In the genomic region with DNA sequence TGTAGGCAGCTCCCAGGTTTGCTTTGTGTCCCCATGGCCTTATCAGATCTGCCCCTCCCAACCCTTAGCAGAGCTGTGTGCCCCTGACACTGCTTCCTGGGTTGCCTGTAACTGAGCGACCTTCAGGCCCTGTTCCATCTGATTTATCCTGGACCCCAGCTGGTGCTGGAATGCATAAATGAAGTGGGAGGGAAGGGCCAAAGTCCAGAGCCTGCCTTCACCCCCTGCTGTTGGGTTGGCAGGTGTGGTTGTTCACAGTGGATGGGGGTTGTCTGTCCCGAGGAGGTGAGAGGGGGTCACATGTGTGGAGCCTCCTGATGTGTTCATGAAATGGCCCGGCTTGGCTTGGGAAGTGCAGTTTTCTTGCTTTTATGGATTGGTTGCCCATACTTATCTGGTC, we compare ENCODE assay signal across 8 mouse cellular contexts. TPM values are rescaled to one million over a fixed set of nuclear protein-coding genes. Genes with fewer than 3 reads are reported as not detected.
A peak's percentile ranks its signal among the peaks of the same experiment; 100 is the strongest.
DNase-seq lines count a peak whose midpoint lies in the region; ATAC-seq and TF ChIP-seq lines count a peak whose summit lies in the region.

No protein-coding gene starts in this region.

- ATAC-seq in hindbrain, embryonic 14.5 days (ENCODE audit: low FRiP score), result no peak
- no peak for ATAC-seq in limb, embryonic 11.5 days (ENCODE audit: insufficient number of reproducible peaks, low FRiP score, low TSS enrichment, low read depth)

- no peaks in the 10 kb centered on the region for H3K36me3 ChIP-seq in heart, embryonic 10.5 days
- H3K36me3 ChIP-seq in ES-Bruce4 (ENCODE audit: control insufficient read depth, insufficient read depth, low read length, poor library complexity, severe bottlenecking), result no peaks in the 10 kb centered on the region
- H3K36me3 ChIP-seq in hindbrain, embryonic 14.5 days (replicated peaks; ENCODE audit: control insufficient read depth, insufficient read depth), result no peaks in the 10 kb centered on the region
- no peaks in the 10 kb centered on the region for H3K36me3 ChIP-seq in limb, embryonic 11.5 days (ENCODE audit: control insufficient read depth, insufficient read depth, low read length)

- WGBS in heart, embryonic 10.5 days, result 20% methylated on average over 3 of the region's 3 CpGs
- WGBS in hindbrain, embryonic 14.5 days, result 5% methylated on average over 3 of the region's 3 CpGs
- 16% methylated on average over 3 of the region's 3 CpGs for WGBS in limb, embryonic 11.5 days

- no peaks in the 10 kb centered on the region for H3K9me3 ChIP-seq in heart, embryonic 10.5 days
- no peaks in the 10 kb centered on the region for H3K9me3 ChIP-seq in ES-Bruce4 (replicated peaks; ENCODE audit: control insufficient read depth, insufficient read depth, low read length, poor library complexity, severe bottlenecking)
- H3K9me3 ChIP-seq in hindbrain, embryonic 14.5 days (ENCODE audit: control insufficient read depth, low read length), result no peaks in the 10 kb centered on the region
- no peaks in the 10 kb centered on the region for H3K9me3 ChIP-seq in limb, embryonic 11.5 days (ENCODE audit: control insufficient read depth, low read length)

- H3K27me3 ChIP-seq in heart, embryonic 10.5 days (ENCODE audit: insufficient read depth, poor library complexity, severe bottlenecking), result no peaks in the 10 kb centered on the region
- no peaks in the 10 kb centered on the region for H3K27me3 ChIP-seq in ES-Bruce4 (ENCODE audit: control insufficient read depth, insufficient read depth, low read length, poor library complexity, severe bottlenecking)
- H3K27me3 ChIP-seq in hindbrain, embryonic 14.5 days (ENCODE audit: control insufficient read depth, insufficient read depth, low read length), result no peaks in the 10 kb centered on the region
- H3K27me3 ChIP-seq in limb, embryonic 11.5 days (ENCODE audit: control insufficient read depth, insufficient read depth, low read length), result no peaks in the 10 kb centered on the region

- H3K4me3 ChIP-seq in heart, embryonic 10.5 days, result peak overlapping the region; percentile 27; the same call in 1 of the 2 replicates
- H3K4me3 ChIP-seq in ES-Bruce4 (ENCODE audit: low read depth, low read length), result no peak overlapping the region
- H3K4me3 ChIP-seq in hindbrain, embryonic 14.5 days (replicated peaks; ENCODE audit: low read length), result no peak overlapping the region
- no peak overlapping the region for H3K4me3 ChIP-seq in limb, embryonic 11.5 days (ENCODE audit: low read depth, low read length)

- no peak overlapping the region for H3K9ac ChIP-seq in ES-Bruce4 (ENCODE audit: low read depth, poor library complexity, severe bottlenecking)
- H3K9ac ChIP-seq in hindbrain, embryonic 14.5 days, result no peak overlapping the region
- no peak overlapping the region for H3K9ac ChIP-seq in limb, embryonic 11.5 days (ENCODE audit: low read length)

- TF ChIP-seq POLR2A in ES-Bruce4 (IDR thresholded peaks at IDR 0.05; ENCODE audit: insufficient read depth, low read length), result no peak

- DNase-seq in heart, embryonic 10.5 days (ENCODE audit: low spot score), result no peak
- no peak for DNase-seq in heart, postnatal 36 days
- no peak for DNase-seq in hindbrain, embryonic 14.5 days (ENCODE audit: low spot score)
- no peak for DNase-seq in limb, embryonic 11.5 days (ENCODE audit: low spot score)
- DNase-seq in right cerebral cortex, postnatal 25 days, result no peak
- DNase-seq in urinary bladder, postnatal 10 days (ENCODE audit: low spot score), result no peak
- no peak for DNase-seq in left cerebral cortex, adult 9 months (ENCODE audit: low spot score in 2 of 2)

- intact Hi-C loops in heart, postnatal 36 days (cut with DNase I), result no loop called here

- peak overlapping the region; percentile 81 for H3K27ac ChIP-seq in heart, embryonic 10.5 days
- H3K27ac ChIP-seq in ES-Bruce4 (ENCODE audit: insufficient read depth, low read length), result peak overlapping the region; percentile 68
- 0 out of 2 replicates have a peak overlapping the region, but pooled peaks have one; percentile 3 for H3K27ac ChIP-seq in hindbrain, embryonic 14.5 days
- H3K27ac ChIP-seq in limb, embryonic 11.5 days (replicated peaks; ENCODE audit: low read depth, low read length), result peak overlapping the region; percentile 90

- H3K4me1 ChIP-seq in heart, embryonic 10.5 days, result peaks cover 100% of the 10 kb centered on the region
- peaks cover 44% of the 10 kb centered on the region for H3K4me1 ChIP-seq in ES-Bruce4 (ENCODE audit: control insufficient read depth, insufficient read depth, low read length)
- peaks cover 64% of the 10 kb centered on the region for H3K4me1 ChIP-seq in hindbrain, embryonic 14.5 days (replicated peaks; ENCODE audit: control insufficient read depth, insufficient read depth, low read length)
- peaks cover 90% of the 10 kb centered on the region for H3K4me1 ChIP-seq in limb, embryonic 11.5 days (ENCODE audit: control insufficient read depth, insufficient read depth, low read length)

- no peak overlapping the region for H3K4me2 ChIP-seq in hindbrain, embryonic 14.5 days (replicated peaks)
- peak overlapping the region; percentile 10; the same call in 1 of the 2 replicates for H3K4me2 ChIP-seq in limb, embryonic 11.5 days (ENCODE audit: low read depth, severe bottlenecking)

- peak; percentile 72; the same call in 1 of the 2 replicates for TF ChIP-seq EP300 in ES-Bruce4 (IDR thresholded peaks at IDR 0.05; ENCODE audit: insufficient read depth, low read depth, low read length)

- TF ChIP-seq CTCF in ES-Bruce4 (IDR thresholded peaks at IDR 0.05; ENCODE audit: low read depth, low read length), result no peak

RNA-seq across cellular contexts. Expression of a gene that starts 7.7 kb away (rescaled TPM):
- polyA plus RNA-seq in heart, embryonic 10.5 days (2016; fragmentation: Nextera tagmentation; extraction: Ambion mirVana), result 13.9 and 20.7 TPM in 2 replicates
- 10 to 100 TPM; 16.0 to 16.7 TPM for total RNA-seq in heart, postnatal 36 days (2021)
- polyA plus RNA-seq in ES-Bruce4 (2011; ENCODE audit: insufficient read depth, insufficient read length, low read depth, missing spikeins), result 31.2 and 34.8 TPM in 2 replicates
- polyA plus RNA-seq in hindbrain, embryonic 14.5 days (2014; fragmentation: Nextera tagmentation; extraction: Ambion mirVana), result 18.1 and 19.0 TPM in 2 replicates
- polyA plus RNA-seq in limb, embryonic 11.5 days (2014; fragmentation: Nextera tagmentation; extraction: Ambion mirVana), result 26.2 and 27.4 TPM in 2 replicates

RNA-seq across cellular contexts. Expression of a gene that starts 22.6 kb away (rescaled TPM):
- 116 and 130 TPM in 2 replicates for polyA plus RNA-seq in heart, embryonic 10.5 days (2016; fragmentation: Nextera tagmentation; extraction: Ambion mirVana)
- 100 to 1,000 TPM; 134 to 150 TPM for total RNA-seq in heart, postnatal 36 days (2021)
- 34.8 and 39.5 TPM in 2 replicates for polyA plus RNA-seq in ES-Bruce4 (2011; ENCODE audit: insufficient read depth, insufficient read length, low read depth, missing spikeins)
- 174 and 193 TPM in 2 replicates for polyA plus RNA-seq in hindbrain, embryonic 14.5 days (2014; fragmentation: Nextera tagmentation; extraction: Ambion mirVana)
- 107 and 115 TPM in 2 replicates for polyA plus RNA-seq in limb, embryonic 11.5 days (2014; fragmentation: Nextera tagmentation; extraction: Ambion mirVana)

RNA-seq across cellular contexts. Expression of a gene that starts 37.6 kb away (rescaled TPM):
- 13.7 and 16.9 TPM in 2 replicates for polyA plus RNA-seq in heart, embryonic 10.5 days (2016; fragmentation: Nextera tagmentation; extraction: Ambion mirVana)
- total RNA-seq in heart, postnatal 36 days (2021), result 10 to 100 TPM in 1 of 2 experiments, 1 to 10 TPM in 1; 9.2 to 11.0 TPM
- 6.2 and 7.9 TPM in 2 replicates for polyA plus RNA-seq in ES-Bruce4 (2011; ENCODE audit: insufficient read depth, insufficient read length, low read depth, missing spikeins)
- polyA plus RNA-seq in hindbrain, embryonic 14.5 days (2014; fragmentation: Nextera tagmentation; extraction: Ambion mirVana), result 6.4 and 6.6 TPM in 2 replicates
- 20.2 and 22.3 TPM in 2 replicates for polyA plus RNA-seq in limb, embryonic 11.5 days (2014; fragmentation: Nextera tagmentation; extraction: Ambion mirVana)

RNA-seq across cellular contexts. Expression of a gene that starts 37.6 kb away (rescaled TPM):
- polyA plus RNA-seq in heart, embryonic 10.5 days (2016; fragmentation: Nextera tagmentation; extraction: Ambion mirVana), result 78.3 and 85.5 TPM in 2 replicates
- 100 to 1,000 TPM; 143 to 164 TPM for total RNA-seq in heart, postnatal 36 days (2021)
- polyA plus RNA-seq in ES-Bruce4 (2011; ENCODE audit: insufficient read depth, insufficient read length, low read depth, missing spikeins), result 55.8 and 55.9 TPM in 2 replicates
- 54.6 and 64.8 TPM in 2 replicates for polyA plus RNA-seq in hindbrain, embryonic 14.5 days (2014; fragmentation: Nextera tagmentation; extraction: Ambion mirVana)
- 56.5 and 59.1 TPM in 2 replicates for polyA plus RNA-seq in limb, embryonic 11.5 days (2014; fragmentation: Nextera tagmentation; extraction: Ambion mirVana)

RNA-seq across cellular contexts. Expression of a gene that starts 42.5 kb away (rescaled TPM):
- polyA plus RNA-seq in heart, embryonic 10.5 days (2016; fragmentation: Nextera tagmentation; extraction: Ambion mirVana), result 9.5 and 17.5 TPM in 2 replicates
- total RNA-seq in heart, postnatal 36 days (2021), result 1 to 10 TPM; 4.4 to 4.6 TPM
- 19.3 and 21.2 TPM in 2 replicates for polyA plus RNA-seq in ES-Bruce4 (2011; ENCODE audit: insufficient read depth, insufficient read length, low read depth, missing spikeins)
- polyA plus RNA-seq in hindbrain, embryonic 14.5 days (2014; fragmentation: Nextera tagmentation; extraction: Ambion mirVana), result 8.2 and 8.8 TPM in 2 replicates
- 34.7 and 35.3 TPM in 2 replicates for polyA plus RNA-seq in limb, embryonic 11.5 days (2014; fragmentation: Nextera tagmentation; extraction: Ambion mirVana)

Comparison
In these comparisons a context has a peak if more than half of its experiments do, and no peak if none do; other contexts are left out.
1. H3K27ac ChIP-seq: peak in every context shown above with its lines; median percentile 90 in limb, embryonic 11.5 days; 81 in heart, embryonic 10.5 days; 68 in ES-Bruce4; 3 in hindbrain, embryonic 14.5 days.